Comparison of ENCODE assay signal across 16 mouse cellular contexts in genomic region chr6:118074151-118074550, GRCm38 (mm10).
DNase-seq lines count a peak whose midpoint lies in the region; ATAC-seq and TF ChIP-seq lines count a peak whose summit lies in the region.
"Had no signal": no experiment of that assay in that cellular context is flagged by ENCODE, and none has a peak within 500 bp of the region (broad histone marks: within the 10 kb centered on the region; RNA-seq: fewer than 3 reads in every experiment).

No protein-coding gene starts in this region.

- peak overlapping the region; percentile 48; the same call in 1 of the 2 replicates for H3K27ac ChIP-seq in hindbrain, embryonic 16.5 days (ENCODE audit: low read depth, low read length)
- no peak overlapping the region for H3K27ac ChIP-seq in hindbrain, embryonic 11.5 days (ENCODE audit: low read depth, low read length)
- no peak overlapping the region for H3K27ac ChIP-seq in lung, postnatal 0 days (ENCODE audit: low read length)
- 0 out of 2 replicates have a peak overlapping the region, but pooled peaks have one; percentile 51 for H3K27ac ChIP-seq in forebrain, embryonic 16.5 days (ENCODE audit: low read length)
- no peak overlapping the region for H3K27ac ChIP-seq in gastrocnemius, adult 2 months
- H3K27ac ChIP-seq: embryonic facial prominence, embryonic 13.5 days; limb, embryonic 15.5 days; lung, embryonic 15.5 days; midbrain, embryonic 10.5 days; stomach, embryonic 15.5 days had no signal

- no peaks in the 10 kb centered on the region for H3K27me3 ChIP-seq in hindbrain, embryonic 16.5 days (replicated peaks; ENCODE audit: control insufficient read depth, insufficient read depth, low read length)
- no peaks in the 10 kb centered on the region for H3K27me3 ChIP-seq in hindbrain, embryonic 11.5 days (ENCODE audit: control insufficient read depth, insufficient read depth, low read length)
- no peaks in the 10 kb centered on the region for H3K27me3 ChIP-seq in lung, postnatal 0 days (replicated peaks; ENCODE audit: insufficient read depth, low read length)
- no peaks in the 10 kb centered on the region for H3K27me3 ChIP-seq in forebrain, embryonic 16.5 days (replicated peaks; ENCODE audit: control insufficient read depth, insufficient read depth, low read length)
- H3K27me3 ChIP-seq: limb, embryonic 15.5 days; lung, embryonic 15.5 days; stomach, embryonic 15.5 days had no signal

- peaks cover 12% of the 10 kb centered on the region for H3K4me1 ChIP-seq in hindbrain, embryonic 16.5 days (ENCODE audit: control insufficient read depth, insufficient read depth, low read depth, low read length)
- no peaks in the 10 kb centered on the region for H3K4me1 ChIP-seq in hindbrain, embryonic 11.5 days (replicated peaks; ENCODE audit: control insufficient read depth, insufficient read depth, low read length)
- H3K4me1 ChIP-seq in lung, postnatal 0 days (ENCODE audit: insufficient read depth, low read depth, low read length), result 0 out of 2 replicates have a peak, but pooled peaks cover 7% of the 10 kb centered on the region
- H3K4me1 ChIP-seq in forebrain, embryonic 16.5 days (replicated peaks; ENCODE audit: control insufficient read depth, insufficient read depth, low read length), result peaks cover 36% of the 10 kb centered on the region

- H3K4me3 ChIP-seq in hindbrain, embryonic 16.5 days (ENCODE audit: low read length), result no peak overlapping the region
- no peak overlapping the region for H3K4me3 ChIP-seq in hindbrain, embryonic 11.5 days (ENCODE audit: low read depth, low read length)
- H3K4me3 ChIP-seq in lung, postnatal 0 days (ENCODE audit: low read depth, low read length), result no peak overlapping the region
- H3K4me3 ChIP-seq in forebrain, embryonic 16.5 days (replicated peaks; ENCODE audit: low read length), result no peak overlapping the region
- no peak overlapping the region for H3K4me3 ChIP-seq in gastrocnemius, adult 2 months
- H3K4me3 ChIP-seq: embryonic facial prominence, embryonic 13.5 days; limb, embryonic 15.5 days; lung, embryonic 15.5 days; midbrain, embryonic 10.5 days; stomach, embryonic 15.5 days had no signal

- ATAC-seq in hindbrain, embryonic 16.5 days, result no peak
- ATAC-seq in hindbrain, embryonic 11.5 days (ENCODE audit: low FRiP score), result no peak
- ATAC-seq in lung, postnatal 0 days, result no peak
- peak; percentile 33 for ATAC-seq in forebrain, embryonic 16.5 days
- ATAC-seq: intestine, embryonic 16.5 days had no signal

- TF ChIP-seq EP300 in lung, postnatal 0 days (IDR thresholded peaks at IDR 0.05), result no peak

- no peak overlapping the region for H3K9ac ChIP-seq in hindbrain, embryonic 16.5 days (ENCODE audit: low read depth, low read length)
- no peak overlapping the region for H3K9ac ChIP-seq in hindbrain, embryonic 11.5 days (ENCODE audit: low read depth, low read length)
- H3K9ac ChIP-seq in lung, postnatal 0 days (replicated peaks; ENCODE audit: low read depth), result 0 out of 2 replicates have a peak overlapping the region, but pooled peaks have one; percentile 4
- no peak overlapping the region for H3K9ac ChIP-seq in forebrain, embryonic 16.5 days (replicated peaks; ENCODE audit: low read depth, low read length)
- H3K9ac ChIP-seq: embryonic facial prominence, embryonic 13.5 days; limb, embryonic 15.5 days; lung, embryonic 15.5 days; stomach, embryonic 15.5 days had no signal

- no peak for TF ChIP-seq CTCF in lung, postnatal 0 days (IDR thresholded peaks at IDR 0.05)
- no peak for TF ChIP-seq CTCF in gastrocnemius, adult 2 months (IDR thresholded peaks at IDR 0.05)

- intact Hi-C loops in gastrocnemius, adult 2 months (cut with DNase I), result no loop called here

- no peaks in the 10 kb centered on the region for H3K36me3 ChIP-seq in hindbrain, embryonic 16.5 days (ENCODE audit: control insufficient read depth, insufficient read depth, low read length)
- no peaks in the 10 kb centered on the region for H3K36me3 ChIP-seq in hindbrain, embryonic 11.5 days (ENCODE audit: control insufficient read depth, insufficient read depth, low read length)
- no peaks in the 10 kb centered on the region for H3K36me3 ChIP-seq in lung, postnatal 0 days (ENCODE audit: insufficient read depth, low read length)
- no peaks in the 10 kb centered on the region for H3K36me3 ChIP-seq in forebrain, embryonic 16.5 days (ENCODE audit: control insufficient read depth, insufficient read depth)
- H3K36me3 ChIP-seq: embryonic facial prominence, embryonic 13.5 days; G1E; limb, embryonic 15.5 days; lung, embryonic 15.5 days; midbrain, embryonic 10.5 days; stomach, embryonic 15.5 days had no signal

- no peaks in the 10 kb centered on the region for H3K9me3 ChIP-seq in hindbrain, embryonic 16.5 days (ENCODE audit: control insufficient read depth, low read length)
- H3K9me3 ChIP-seq in hindbrain, embryonic 11.5 days (ENCODE audit: control insufficient read depth, low read length), result no peaks in the 10 kb centered on the region
- H3K9me3 ChIP-seq in lung, postnatal 0 days (ENCODE audit: low read length), result no peaks in the 10 kb centered on the region
- no peaks in the 10 kb centered on the region for H3K9me3 ChIP-seq in forebrain, embryonic 16.5 days (ENCODE audit: control insufficient read depth, low read length)
- H3K9me3 ChIP-seq: embryonic facial prominence, embryonic 13.5 days; G1E; limb, embryonic 15.5 days; lung, embryonic 15.5 days; midbrain, embryonic 10.5 days; stomach, embryonic 15.5 days had no signal

- no peak overlapping the region for H3K4me2 ChIP-seq in hindbrain, embryonic 16.5 days (ENCODE audit: low read length)
- no peak overlapping the region for H3K4me2 ChIP-seq in hindbrain, embryonic 11.5 days (replicated peaks; ENCODE audit: low read depth, low read length)
- H3K4me2 ChIP-seq in lung, postnatal 0 days (replicated peaks; ENCODE audit: low read depth, low read length), result no peak overlapping the region
- H3K4me2 ChIP-seq in forebrain, embryonic 16.5 days (ENCODE audit: low read length), result no peak overlapping the region
- H3K4me2 ChIP-seq: embryonic facial prominence, embryonic 13.5 days; limb, embryonic 15.5 days; lung, embryonic 15.5 days; stomach, embryonic 15.5 days had no signal

- 50% methylated on average over 3 of the region's 3 CpGs for WGBS in hindbrain, embryonic 16.5 days
- WGBS in hindbrain, embryonic 11.5 days, result 69% methylated on average over 3 of the region's 3 CpGs
- 40% methylated on average over 3 of the region's 3 CpGs for WGBS in lung, postnatal 0 days
- WGBS in forebrain, embryonic 16.5 days, result 25% methylated on average over 3 of the region's 3 CpGs

- DNase-seq in heart, adult 11 months, result peak; percentile 81
- no peak for DNase-seq in heart, adult 8-10 months (ENCODE audit: low spot score)
- no peak for DNase-seq in hindbrain, embryonic 11.5 days (ENCODE audit: low spot score)
- no peak for DNase-seq in lung, postnatal 0 days (ENCODE audit: low spot score)
- no peak for DNase-seq in lung, postnatal 25 days (ENCODE audit: low spot score)
- DNase-seq in gastrocnemius, adult 2 months, result no peak
- DNase-seq: adrenal gland, postnatal 10 days had no signal

Comparison
In these comparisons a context has a peak if more than half of its experiments do, and no peak if none do; other contexts are left out.
1. H3K27ac ChIP-seq: peak in hindbrain, embryonic 16.5 days (single experiment) and forebrain, embryonic 16.5 days (single experiment); none in hindbrain, embryonic 11.5 days (single experiment), lung, postnatal 0 days (single experiment) and gastrocnemius, adult 2 months (single experiment).